Mouse (Mus musculus) kidney, adult 2 months (tissue): ENCODE measurements around the gene Map2k1. TPM values are rescaled to one million over a fixed set of nuclear protein-coding genes. Genes with fewer than 3 reads are reported as not detected.
"Not testable (repeated sequence)": the region's sequence is repeated elsewhere in the genome, so short reads cannot be mapped to it uniquely, and the experiment has no call there.

Source experiments
- DNase-seq: peaks from one replicate; pipeline ENCODE4 v3.0.0; 2021
- H3K27ac ChIP-seq: fragments of 200-500 bp; 2 replicates; pipeline ENCODE4 v1.5.1; 2012; ENCODE audit warnings: low read depth, low read length, control low read depth, inconsistent platforms; ENCODE audit not compliant: insufficient read depth
- H3K27me3 ChIP-seq: fragments of 200-500 bp; replicated peaks from 2 replicates; pipeline ENCODE4 v1.6.1; 2012; ENCODE audit warnings: mild to moderate bottlenecking, moderate library complexity, low read length, inconsistent platforms; ENCODE audit not compliant: control insufficient read depth, insufficient read depth
- H3K36me3 ChIP-seq: fragments of 200-500 bp; 2 replicates; pipeline ENCODE4 v1.6.1; 2012; ENCODE audit warnings: mild to moderate bottlenecking, moderate library complexity, low read length, inconsistent platforms; ENCODE audit not compliant: control insufficient read depth, insufficient read depth
- H3K4me1 ChIP-seq: fragments of 200-500 bp; 2 replicates; pipeline ENCODE4 v1.6.1; 2011; ENCODE audit warnings: low read length; ENCODE audit not compliant: control insufficient read depth, insufficient read depth
- H3K4me3 ChIP-seq: fragments of 200-500 bp; 2 replicates; pipeline ENCODE4 v1.5.1; 2011; ENCODE audit warnings: mild to moderate bottlenecking, low read depth, low read length, control low read depth; ENCODE audit not compliant: insufficient read depth
- CTCF ChIP-seq: fragments of 200-500 bp; conservative IDR thresholded peaks from 2 replicates; pipeline ENCODE4 v1.5.1; 2011; ENCODE audit warnings: low read depth, mild to moderate bottlenecking, control low read depth, low read length, moderate library complexity, mixed read lengths; ENCODE audit not compliant: insufficient read depth, insufficient read length
- POLR2A ChIP-seq: fragments of 200-500 bp; IDR thresholded peaks from one replicate; pipeline ENCODE4 v1.6.1; 2011; ENCODE audit warnings: low read depth, low read length, control low read depth
- WGBS: fragments of 180-500 bp; shearing (Covaris S2); methylation state at CpG from one replicate; pipeline ENCODE4 v1.1.7; 2018; 5-methylcytosine and 5-hydroxymethylcytosine counted together
- polyA plus RNA-seq: library from polyadenylated mRNA; depleted of rRNA; stranded (reverse); fragments of >200 nt; gene quantifications from 2 replicates; pipeline ENCODE4 v1.2.3, GENCODE M21; 2012; rRNA removed

The Map2k1 gene
- polyA plus RNA-seq, 1 experiment = 46.3 TPM

- DNase-seq = no peak
- no peak overlapping the region for H3K27ac ChIP-seq
- no peak overlapping the region for H3K4me3 ChIP-seq
- no peaks in the 10 kb centered on the region for H3K36me3 ChIP-seq
- 94% methylated on average over 9 of the region's 9 CpGs for WGBS
- H3K4me1 ChIP-seq = no peaks in the 10 kb centered on the region
- TF ChIP-seq CTCF = no peak
- TF ChIP-seq POLR2A = no peak
- no peaks in the 10 kb centered on the region for H3K27me3 ChIP-seq
These were observed 113.6 kb downstream of the Map2k1 start for GRCm38 (mm10) chr9:64139879-64140278.

GRCm38 (mm10) chr9:64138896-64139295 lies 114.5 kb downstream of the Map2k1 start:
- DNase-seq = peak; percentile 55
- 3% methylated on average over 6 of the region's 6 CpGs for WGBS
- H3K36me3 ChIP-seq = not testable (repeated sequence)

More at GRCm38 (mm10) chr9:64138896-64139295, 114.5 kb downstream of the Map2k1 start:
- peak; percentile 54 for TF ChIP-seq CTCF
- H3K4me3 ChIP-seq, H3K27ac ChIP-seq, H3K27me3 ChIP-seq, H3K4me1 ChIP-seq: not testable (repeated sequence)

Other genes with a start within 250 kb of the Map2k1 start
- gene Smad6, start 231.6 kb downstream of the Map2k1 start, polyA plus RNA-seq = 15.9 and 22.8 TPM in 2 replicates
- 5.1 and 6.9 TPM in 2 replicates for gene Lctl, start 136.5 kb downstream of the Map2k1 start, polyA plus RNA-seq
- gene Zwilch, start 80.5 kb downstream of the Map2k1 start, polyA plus RNA-seq = 0.35 and 0.77 TPM in 2 replicates
- gene Rpl4, start 80.3 kb downstream of the Map2k1 start, polyA plus RNA-seq = 373 and 421 TPM in 2 replicates
- 15.8 and 24.9 TPM in 2 replicates for gene Snapc5, start 74.4 kb downstream of the Map2k1 start, polyA plus RNA-seq
- 0.11 and 0.15 TPM in 2 replicates for gene Uchl4, start 18.4 kb downstream of the Map2k1 start, polyA plus RNA-seq
- gene Tipin, start 27.9 kb upstream of the Map2k1 start, polyA plus RNA-seq = 3.2 and 5.5 TPM in 2 replicates
- gene Dis3l, start 87.7 kb upstream of the Map2k1 start, polyA plus RNA-seq = 13.0 and 13.6 TPM in 2 replicates
- gene Megf11, start 132.0 kb upstream of the Map2k1 start, polyA plus RNA-seq = 0.16 and 0.23 TPM in 2 replicates